Mouse (Mus musculus) urinary bladder, postnatal 36 days (tissue): Measurements from ENCODE around the gene Btrc.
A peak's percentile ranks its signal among the peaks of the same experiment; 100 is the strongest.

Experiments used
- DNase-seq, 2 experiments: peaks; one replicate each; pipeline ENCODE4 v3.0.0; 2022; ENCODE audit warnings: low spot score in 2 of 2, mixed read lengths in 1 of 2

Gene Btrc

GRCm38 (mm10) chr19:45428146-45428545, 64.6 kb downstream of the Btrc start:
- no peak for DNase-seq

- no peak for DNase-seq
These were observed 67.6 kb downstream of the Btrc start for GRCm38 (mm10) chr19:45430971-45431633.

DNA sequence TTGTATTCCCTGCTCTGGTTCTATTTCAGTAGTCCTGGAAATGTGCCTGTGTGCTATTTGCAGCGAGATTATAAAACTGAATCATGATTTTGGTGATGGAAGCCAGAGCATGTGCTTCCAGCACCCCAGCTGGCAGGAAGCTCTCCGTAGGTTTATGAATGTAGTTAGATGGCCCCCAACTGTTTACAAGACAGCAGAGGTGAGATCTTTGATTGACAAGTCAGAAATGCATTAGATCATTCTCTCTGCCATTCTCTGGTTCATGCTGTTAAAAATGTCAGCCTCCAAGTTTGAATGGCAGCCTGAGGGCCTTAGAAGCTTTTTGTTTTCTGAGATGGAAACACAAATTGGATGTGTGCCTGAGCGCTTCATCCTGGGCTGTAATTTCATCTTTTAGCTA, 68.8 kb downstream of the Btrc start:
- DNase-seq = no peak

GRCm38 (mm10) chr19:45436019-45436418, 72.5 kb downstream of the Btrc start:
- DNase-seq = peak; percentile 50 to 59

DNA sequence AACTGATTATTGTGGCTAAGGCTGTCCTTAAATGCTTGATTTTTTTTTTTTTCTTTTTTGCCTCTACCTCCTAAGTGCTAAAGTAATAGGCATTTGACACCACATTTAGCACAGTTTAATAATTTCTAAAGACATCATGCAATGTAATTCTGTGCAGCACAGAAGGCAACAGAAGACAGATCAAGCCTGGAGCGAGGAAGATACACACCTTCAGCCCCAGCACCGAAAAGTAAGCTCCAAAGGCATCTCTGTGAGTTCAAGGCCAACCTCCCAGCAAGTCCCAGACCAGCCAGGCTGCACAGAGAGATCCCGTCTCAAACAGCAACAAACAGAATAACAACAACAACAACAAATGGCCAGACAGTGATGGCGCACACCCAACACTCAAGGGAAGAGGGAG, 73.6 kb downstream of the Btrc start:
- DNase-seq = no peak

- DNase-seq = no peak
These were observed 74.7 kb downstream of the Btrc start for GRCm38 (mm10) chr19:45438191-45438590.

DNA sequence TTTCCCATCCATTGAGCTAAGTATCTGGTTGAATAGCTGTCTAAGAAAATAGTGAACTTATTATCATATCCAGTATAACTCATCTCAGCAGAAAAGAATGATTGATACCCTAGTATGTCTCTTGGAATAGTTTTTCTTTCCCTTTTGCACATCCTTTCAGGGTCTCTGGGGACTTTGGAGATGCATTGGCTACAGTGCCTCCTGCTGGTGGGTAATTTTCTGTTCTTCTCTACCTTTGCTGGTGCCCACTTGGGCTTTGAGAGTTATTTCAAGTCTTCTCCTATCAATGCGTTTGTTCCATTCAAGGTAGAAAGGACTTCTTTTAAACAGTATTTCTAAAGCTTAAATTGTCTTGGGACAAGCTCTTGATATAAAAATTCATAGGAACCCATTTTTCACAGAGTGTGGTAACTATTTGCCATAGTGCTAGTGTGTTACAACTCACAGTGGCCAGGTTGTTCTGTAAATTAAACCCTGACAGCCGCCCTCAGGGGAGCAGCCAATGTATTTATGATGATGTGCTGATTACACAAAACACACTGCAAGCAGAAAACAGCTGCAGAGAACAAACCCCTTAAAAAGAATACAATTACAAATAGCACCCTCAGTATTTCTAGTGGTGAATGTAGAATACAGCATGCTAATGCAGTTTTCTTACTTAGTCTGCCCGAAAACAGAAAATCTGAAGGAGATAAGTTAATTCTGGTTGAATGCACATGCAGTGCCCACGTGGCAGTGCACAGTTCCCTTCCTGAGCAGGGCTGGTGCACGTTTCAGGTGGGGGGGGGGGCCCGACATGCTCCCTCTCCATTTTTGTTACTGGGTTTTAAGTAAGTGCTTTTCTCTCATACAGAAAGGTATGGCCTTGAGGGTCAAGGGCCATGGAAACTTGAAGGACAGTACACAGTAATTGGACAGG, 75.7 kb downstream of the Btrc start:
- no peak for DNase-seq

- no peak for DNase-seq
These were observed 77.1 kb downstream of the Btrc start for GRCm38 (mm10) chr19:45440554-45441175.

DNA sequence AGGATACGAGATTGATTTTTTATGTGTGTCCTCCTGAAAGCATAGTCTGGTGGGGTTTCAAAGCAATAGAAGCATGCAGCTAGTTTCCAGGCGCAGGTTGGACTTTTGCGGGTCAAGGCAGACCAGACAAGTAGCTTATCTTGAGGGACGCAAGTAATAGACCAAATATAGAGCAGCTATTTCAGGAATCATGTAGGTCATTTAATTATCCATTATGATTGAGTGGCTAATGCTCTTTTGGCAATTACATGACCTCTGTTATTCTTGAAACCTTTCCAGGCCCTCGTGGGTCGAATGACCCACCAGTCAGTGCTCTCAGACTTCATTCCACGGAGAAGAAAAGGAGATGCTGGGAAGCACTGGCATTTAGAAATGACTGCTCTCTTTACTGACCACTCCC, 78.2 kb downstream of the Btrc start:
- no peak for DNase-seq

DNA sequence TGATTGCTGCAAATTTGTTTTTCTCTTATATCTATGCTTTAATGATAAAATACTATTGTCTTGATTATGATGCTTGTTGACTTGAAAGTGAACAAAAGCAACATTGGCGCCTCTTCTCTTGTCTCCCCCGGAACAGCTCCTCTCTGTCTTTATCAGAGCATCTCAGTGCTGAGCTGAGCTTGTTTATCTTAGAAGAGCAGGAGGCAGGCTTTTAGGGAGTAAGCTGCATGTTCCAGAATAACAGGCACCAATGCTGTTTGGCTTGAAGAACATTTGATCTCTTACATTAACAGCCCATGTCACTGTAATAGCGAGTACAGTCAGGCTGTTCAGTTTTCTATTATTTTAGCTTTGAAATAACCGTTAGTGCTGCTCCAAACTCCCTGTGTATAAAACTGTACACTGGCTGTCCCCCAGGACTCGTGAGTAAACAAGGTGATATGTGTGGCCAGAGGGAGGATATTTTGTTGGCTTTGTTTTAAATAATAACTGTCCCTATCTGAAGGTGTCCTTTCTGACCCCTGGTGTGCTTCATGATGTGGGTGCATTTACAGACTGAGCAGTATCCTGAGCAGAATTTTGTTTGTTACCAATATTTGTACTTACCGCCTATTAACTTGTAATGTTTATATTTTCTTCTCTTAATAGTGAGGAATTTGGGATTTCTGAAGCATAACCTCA, 81.9 kb downstream of the Btrc start:
- DNase-seq = no peak

DNA sequence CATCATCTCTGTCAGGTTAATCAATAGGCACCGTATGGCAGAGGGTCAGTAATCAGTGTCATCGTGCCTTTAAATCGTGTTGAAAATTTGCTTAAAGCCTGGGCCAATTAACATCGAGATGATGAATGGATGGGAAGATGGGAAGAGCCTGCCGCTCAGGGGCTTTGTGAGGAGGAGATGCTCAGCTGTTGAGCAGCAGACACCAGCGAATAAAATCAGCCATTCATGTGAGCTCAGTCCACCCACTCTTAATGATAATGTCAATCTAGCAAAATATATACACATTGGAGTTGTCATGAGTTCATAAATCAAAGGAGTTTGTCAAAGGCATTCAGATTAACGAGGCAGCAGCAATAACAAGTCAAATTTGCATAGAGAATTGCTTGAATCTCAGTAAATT, 83.1 kb downstream of the Btrc start:
- no peak for DNase-seq

DNA sequence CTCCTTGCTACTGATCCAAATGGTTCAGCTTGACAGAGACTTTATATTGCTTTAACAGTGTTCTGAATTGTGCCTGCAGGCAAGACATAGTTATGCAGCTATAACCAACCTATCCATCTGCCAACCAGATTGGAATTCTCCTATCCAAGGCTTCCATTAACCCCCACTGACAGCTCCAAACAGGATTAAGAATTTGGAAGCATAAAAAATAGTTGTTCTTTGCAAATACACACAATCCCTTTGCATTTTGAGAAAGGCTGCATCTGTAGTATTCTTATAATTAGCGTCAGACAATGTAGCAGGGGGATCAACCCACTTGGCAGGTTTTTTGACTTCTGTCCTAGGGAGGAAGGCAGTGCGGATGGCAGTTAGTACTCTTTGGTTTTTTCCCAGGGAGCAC, 83.7 kb downstream of the Btrc start:
- no peak for DNase-seq

- no peak for DNase-seq
These were observed 84.4 kb downstream of the Btrc start for GRCm38 (mm10) chr19:45447886-45448285.

GRCm38 (mm10) chr19:45454391-45454790, 90.9 kb downstream of the Btrc start:
- no peak for DNase-seq

- DNase-seq = no peak
These were observed 93.4 kb downstream of the Btrc start for GRCm38 (mm10) chr19:45456896-45457295.

DNA sequence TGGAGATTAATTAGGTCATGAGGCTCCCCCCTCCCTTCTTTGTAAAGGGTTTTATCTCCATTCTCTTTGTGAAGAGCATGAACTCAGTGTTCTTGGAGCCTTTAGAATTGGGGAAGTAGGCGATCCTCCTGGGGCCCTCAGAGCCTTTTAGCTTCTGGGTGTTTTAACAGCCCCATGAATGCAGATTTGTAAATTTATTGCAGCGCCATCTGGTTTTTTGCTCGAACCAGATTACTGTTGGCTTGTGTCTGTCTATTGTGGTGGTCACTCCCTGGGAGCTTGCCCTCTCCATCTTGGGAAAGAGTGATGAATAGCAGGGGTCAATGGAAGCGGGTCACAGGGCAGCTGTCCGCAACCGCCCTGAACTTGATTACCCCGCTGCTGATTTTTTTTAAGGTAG, 95.2 kb downstream of the Btrc start:
- DNase-seq = no peak

DNA sequence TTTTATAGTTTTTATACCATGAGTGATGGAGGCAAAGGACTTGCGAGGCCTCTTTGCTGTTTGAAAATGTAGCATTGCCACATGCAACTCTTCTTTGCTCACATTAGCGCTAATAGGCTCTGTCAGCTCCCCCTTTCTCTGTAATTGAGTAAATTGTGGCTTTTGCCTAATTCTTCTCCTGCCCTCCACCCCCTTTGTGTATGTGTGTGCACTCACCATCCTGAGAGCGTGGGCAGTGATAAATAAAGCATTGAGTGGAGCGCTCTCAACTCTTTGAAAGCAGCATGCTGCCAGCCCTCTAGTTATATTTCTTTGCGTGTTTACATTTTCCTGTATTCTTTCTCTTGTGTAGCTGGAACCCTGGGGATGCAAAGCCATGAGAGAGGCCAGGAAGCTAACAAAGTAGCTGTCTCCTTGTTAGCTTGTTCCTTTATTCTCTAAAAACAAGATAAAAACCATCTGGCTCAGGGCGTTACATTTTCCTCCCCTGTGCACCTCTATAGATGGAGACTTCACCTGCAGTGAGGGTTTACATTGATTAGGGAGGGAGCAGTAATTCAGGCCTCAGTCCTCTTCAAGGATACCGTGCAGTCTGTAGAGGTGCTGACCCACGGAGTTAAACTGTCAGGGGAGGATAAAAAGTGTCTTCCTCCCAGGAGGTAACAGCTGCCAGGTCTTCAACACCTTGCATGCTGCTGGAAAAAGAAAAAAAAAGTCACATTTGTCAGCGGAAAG, 96.6 kb downstream of the Btrc start:
- DNase-seq = no peak

- no peak for DNase-seq
These were observed 97.5 kb downstream of the Btrc start for GRCm38 (mm10) chr19:45460749-45461736.

- no peak for DNase-seq
These were observed 106.2 kb downstream of the Btrc start for GRCm38 (mm10) chr19:45469760-45470159.
